Mouse (Mus musculus): ENCODE data around the gene Rpf2. TPM values are rescaled to one million over a fixed set of nuclear protein-coding genes. Genes with fewer than 3 reads are reported as not detected.

Gene Rpf2
- total and polyA plus RNA-seq, 3 experiments, result 92.8 to 122 TPM; not detected in 1

DNA sequence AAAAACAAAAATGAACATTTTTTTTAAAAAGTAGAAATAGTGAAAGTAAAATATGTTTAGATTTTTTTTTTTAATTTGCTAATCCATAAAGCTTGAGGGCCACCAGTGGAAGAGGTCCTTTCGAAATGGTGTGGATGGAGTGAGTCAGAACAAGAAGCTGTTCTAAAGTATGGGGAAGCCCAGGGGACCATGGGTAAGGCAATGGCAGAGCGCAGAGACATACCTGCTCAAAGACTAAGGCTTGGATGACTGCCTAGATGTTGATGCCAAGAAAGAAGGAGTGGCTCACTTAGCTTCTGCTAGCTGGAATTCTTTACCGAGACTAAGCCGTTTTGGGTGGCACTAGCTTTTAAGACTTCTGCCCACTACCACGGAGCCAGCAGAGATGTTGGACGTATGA is 15.4 kb upstream of the Rpf2 start:
- no peak overlapping the region for H3K27ac ChIP-seq (ENCODE audit: control insufficient read depth, low read depth, low read length)
- no peak overlapping the region for H3K9ac ChIP-seq (ENCODE audit: control insufficient read depth, low read depth, low read length, poor library complexity, severe bottlenecking)
- peaks cover 2% of the 10 kb centered on the region; the same call in 1 of the 2 replicates for H3K79me2 ChIP-seq (ENCODE audit: control insufficient read depth, insufficient read depth, low read length, poor library complexity)
- H3K36me3 ChIP-seq (ENCODE audit: control insufficient read depth in 1 of 2, insufficient read depth in 2 of 2, low read length in 2 of 2), result peaks cover 0 to 12% of the 10 kb centered on the region in 2 experiments; a peak in 2 of 4 replicates
- no peak for TF ChIP-seq RAD21 (IDR thresholded peaks at IDR 0.05; ENCODE audit: low read depth, low read length)
- TF ChIP-seq TBP (IDR thresholded peaks at IDR 0.05; ENCODE audit: low read depth, low read length), result no peak
- TF ChIP-seq GABPA (IDR thresholded peaks at IDR 0.05; ENCODE audit: low read depth, low read length), result no peak
- no peak for TF ChIP-seq USF2 (IDR thresholded peaks at IDR 0.05; ENCODE audit: borderline replicate concordance in 1 of 2, insufficient read depth in 1 of 2, low read depth in 1 of 2, low read length in 2 of 2)
- TF ChIP-seq MXI1 (IDR thresholded peaks at IDR 0.05; ENCODE audit: low read depth, low read length), result no peak
- no peak for TF ChIP-seq ELF1 (IDR thresholded peaks at IDR 0.05; ENCODE audit: low read depth, low read length)
- peaks cover 0 to 13% of the 10 kb centered on the region in 2 experiments; a peak in 2 of 4 replicates for H3K4me1 ChIP-seq (ENCODE audit: control insufficient read depth in 1 of 2, insufficient read depth in 2 of 2, low read length in 2 of 2)
- no peaks in the 10 kb centered on the region for H3K9me3 ChIP-seq (replicated peaks; ENCODE audit: insufficient read depth, low read length)
- DNase-seq (ENCODE audit: low read depth, low spot score), result no peak
- H3K27me3 ChIP-seq (ENCODE audit: control insufficient read depth in 1 of 2, insufficient read depth in 2 of 2, low read length in 2 of 2), result no peaks in the 10 kb centered on the region
- H3K4me3 ChIP-seq (ENCODE audit: control insufficient read depth in 1 of 2, insufficient read depth in 1 of 2, low read depth in 2 of 2, low read length in 2 of 2), result no peak overlapping the region

- Histone ChIP-seq H3K27me3 (ENCODE audit: control insufficient read depth in 1 of 2, insufficient read depth in 2 of 2, low read length in 2 of 2) (no peaks in the 10 kb centered on the region), H3K9ac (ENCODE audit: control insufficient read depth, low read depth, low read length, poor library complexity, severe bottlenecking) (no peak overlapping the region), H3K9me3 (replicated peaks; ENCODE audit: insufficient read depth, low read length) (no peaks in the 10 kb centered on the region), H3K79me2 (ENCODE audit: control insufficient read depth, insufficient read depth, low read length, poor library complexity) (peaks cover 2% of the 10 kb centered on the region; the same call in 1 of the 2 replicates), H3K27ac (ENCODE audit: control insufficient read depth, low read depth, low read length) (no peak overlapping the region), H3K4me1 (ENCODE audit: control insufficient read depth in 1 of 2, insufficient read depth in 2 of 2, low read length in 2 of 2) (peaks cover 0 to 18% of the 10 kb centered on the region in 2 experiments; a peak in 2 of 4 replicates), H3K36me3 (ENCODE audit: control insufficient read depth in 1 of 2, insufficient read depth in 2 of 2, low read length in 2 of 2) (peaks cover 0 to 12% of the 10 kb centered on the region in 2 experiments; a peak in 2 of 4 replicates), H3K4me3 (ENCODE audit: control insufficient read depth in 1 of 2, insufficient read depth in 1 of 2, low read depth in 2 of 2, low read length in 2 of 2) (no peak overlapping the region)
- TF ChIP-seq RCOR1 (IDR thresholded peaks at IDR 0.05; ENCODE audit: low read depth, low read length), result no peak
- DNase-seq (ENCODE audit: low read depth, low spot score), result no peak
These were observed 13.5 kb upstream of the Rpf2 start for GRCm38 (mm10) chr10:40260305-40260704.

DNA sequence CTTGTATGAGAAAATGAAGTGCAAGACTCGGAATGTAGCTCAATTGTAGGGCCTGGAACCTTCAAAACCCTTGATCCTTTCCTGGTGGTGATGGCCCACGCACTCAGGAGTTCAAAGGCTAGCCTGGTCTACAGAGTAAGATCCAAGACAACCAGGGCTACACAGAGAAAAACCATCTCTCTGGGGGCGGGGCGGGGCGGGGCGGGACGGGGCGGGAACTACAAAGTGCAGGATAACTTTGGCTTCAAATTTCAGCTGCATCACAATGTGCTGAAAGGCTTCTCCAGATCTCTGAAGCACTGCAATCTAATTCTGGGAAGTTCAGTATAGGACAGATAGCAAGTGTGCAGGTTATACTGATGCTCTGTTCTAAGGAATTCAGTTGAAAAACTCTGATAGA is 12.7 kb upstream of the Rpf2 start:
- Histone ChIP-seq H3K27me3 (ENCODE audit: control insufficient read depth in 1 of 2, insufficient read depth in 2 of 2, low read length in 2 of 2) (no peaks in the 10 kb centered on the region), H3K4me3 (ENCODE audit: control insufficient read depth in 1 of 2, insufficient read depth in 1 of 2, low read depth in 2 of 2, low read length in 2 of 2) (no peak overlapping the region), H3K36me3 (ENCODE audit: control insufficient read depth in 1 of 2, insufficient read depth in 2 of 2, low read length in 2 of 2) (peaks cover 0 to 12% of the 10 kb centered on the region in 2 experiments; a peak in 2 of 4 replicates), H3K9me3 (replicated peaks; ENCODE audit: insufficient read depth, low read length) (no peaks in the 10 kb centered on the region), H3K9ac (ENCODE audit: control insufficient read depth, low read depth, low read length, poor library complexity, severe bottlenecking) (no peak overlapping the region; the same call in 1 of the 2 replicates), H3K4me1 (ENCODE audit: control insufficient read depth in 1 of 2, insufficient read depth in 2 of 2, low read length in 2 of 2) (peaks cover 0 to 18% of the 10 kb centered on the region in 2 experiments; a peak in 2 of 4 replicates), H3K27ac (ENCODE audit: control insufficient read depth, low read depth, low read length) (peak overlapping the region; percentile 79), H3K79me2 (ENCODE audit: control insufficient read depth, insufficient read depth, low read length, poor library complexity) (peaks cover 2% of the 10 kb centered on the region; the same call in 1 of the 2 replicates)
- no peak for TF ChIP-seq UBTF (IDR thresholded peaks at IDR 0.05; ENCODE audit: borderline replicate concordance, insufficient read depth, low read depth, low read length)
- TF ChIP-seq SIN3A (IDR thresholded peaks at IDR 0.05; ENCODE audit: low read length), result no peak
- no peak for TF ChIP-seq EP300 (IDR thresholded peaks at IDR 0.05; ENCODE audit: low read depth in 1 of 2, low read length in 2 of 2)
- no peak for TF ChIP-seq BHLHE40 (IDR thresholded peaks at IDR 0.05; ENCODE audit: borderline replicate concordance, low read depth, low read length)
- TF ChIP-seq MAFK (IDR thresholded peaks at IDR 0.05; ENCODE audit: borderline replicate concordance, low read depth, low read length), result no peak
- DNase-seq (ENCODE audit: low read depth, low spot score), result peak; percentile 62

All from MEL (cell line).